Mouse (Mus musculus): ENCODE measurements at regions not wholly inside any gene's neighbourhood (a gene's known extent, or its start where the extent isn't known, plus 50 kb on each side); places are given as distances from the start of the nearest gene placed in this dataset.
"Not testable (repeated sequence)": the region's sequence is repeated elsewhere in the genome, so short reads cannot be mapped to it uniquely, and the experiment has no call there.

GRCm38 (mm10) chr1:81652990-81653717, 576.4 kb downstream of the Nyap2 start:
- no peak for DNase-seq

GRCm38 (mm10) chr1:81661245-81661644, 571.7 kb upstream of the Gm9747 start:
- no peak for DNase-seq

- no peak for DNase-seq
These were observed 561.8 kb upstream of the Gm9747 start for GRCm38 (mm10) chr1:81671142-81671541.

- no peak for DNase-seq
These were observed 561.2 kb upstream of the Gm9747 start for GRCm38 (mm10) chr1:81671725-81672124.

- no peak for DNase-seq
These were observed 557.2 kb upstream of the Gm9747 start for GRCm38 (mm10) chr1:81675576-81676342.

- no peak for DNase-seq
These were observed 555.0 kb upstream of the Gm9747 start for GRCm38 (mm10) chr1:81677768-81678400.

GRCm38 (mm10) chr1:81696129-81696528, 536.8 kb upstream of the Gm9747 start:
- no peak for DNase-seq

GRCm38 (mm10) chr1:81709169-81709568, 523.7 kb upstream of the Gm9747 start:
- no peak for DNase-seq

GRCm38 (mm10) chr1:81717091-81717490, 515.8 kb upstream of the Gm9747 start:
- no peak for DNase-seq

- DNase-seq = no peak
These were observed 514.7 kb upstream of the Gm9747 start for GRCm38 (mm10) chr1:81718233-81718632.

GRCm38 (mm10) chr1:81724859-81725258, 508.1 kb upstream of the Gm9747 start:
- DNase-seq = no peak

- no peak for DNase-seq
These were observed 506.4 kb upstream of the Gm9747 start for GRCm38 (mm10) chr1:81726268-81727132.

- DNase-seq = no peak
These were observed 495.6 kb upstream of the Gm9747 start for GRCm38 (mm10) chr1:81737111-81737833.

- no peak for DNase-seq
These were observed 494.5 kb upstream of the Gm9747 start for GRCm38 (mm10) chr1:81738384-81738783.

- DNase-seq = no peak
These were observed 493.5 kb upstream of the Gm9747 start for GRCm38 (mm10) chr1:81739392-81739791.

- DNase-seq = no peak
These were observed 492.9 kb upstream of the Gm9747 start for GRCm38 (mm10) chr1:81739981-81740380.

GRCm38 (mm10) chr1:81741882-81742281, 491.0 kb upstream of the Gm9747 start:
- DNase-seq = not testable (repeated sequence)

- DNase-seq = no peak
These were observed 488.4 kb upstream of the Gm9747 start for GRCm38 (mm10) chr1:81744524-81744923.

GRCm38 (mm10) chr1:81745024-81745960, 487.6 kb upstream of the Gm9747 start:
- DNase-seq = no peak

- no peak for DNase-seq
These were observed 486.9 kb upstream of the Gm9747 start for GRCm38 (mm10) chr1:81746013-81746412.

- DNase-seq = no peak
These were observed 485.9 kb upstream of the Gm9747 start for GRCm38 (mm10) chr1:81747025-81747424.
